Mouse (Mus musculus): Measurements from ENCODE around the gene Plxdc1. TPM values are rescaled to one million over a fixed set of nuclear protein-coding genes. Genes with fewer than 3 reads are reported as not detected.

The Plxdc1 gene
- total and polyA plus RNA-seq, 2 experiments from 2014 or later, result 3.1 to 4.9 TPM

GRCm38 (mm10) chr11:97923639-97924038 is 62.6 kb downstream of the Plxdc1 start:
- TF ChIP-seq CTCF (IDR thresholded peaks at IDR 0.05), result no peak
- Histone ChIP-seq H3K4me3 (ENCODE audit: low read depth, low read length) (no peak overlapping the region), H3K27me3 (ENCODE audit: insufficient read depth, low read length) (no peaks in the 10 kb centered on the region), H3K36me3 (ENCODE audit: insufficient read depth, low read length) (no peaks in the 10 kb centered on the region), H3K4me1 (ENCODE audit: insufficient read depth, low read length) (no peaks in the 10 kb centered on the region), H3K9ac (replicated peaks; ENCODE audit: low read length, poor library complexity, severe bottlenecking) (no peak overlapping the region), H3K4me2 (ENCODE audit: low read depth, low read length, poor library complexity, severe bottlenecking) (no peak overlapping the region), H3K27ac (ENCODE audit: low read depth, low read length) (no peak overlapping the region), H3K9me3 (ENCODE audit: low read length) (no peaks in the 10 kb centered on the region)
- 87% methylated on average over 9 of the region's 9 CpGs for WGBS
- ATAC-seq (ENCODE audit: low FRiP score), result no peak
- no peak for DNase-seq (ENCODE audit: low spot score)

- H3K9me3 ChIP-seq (ENCODE audit: low read length), result no peaks in the 10 kb centered on the region
- no peaks in the 10 kb centered on the region for H3K27me3 ChIP-seq (ENCODE audit: insufficient read depth, low read length)
- no peaks in the 10 kb centered on the region for H3K4me1 ChIP-seq (ENCODE audit: insufficient read depth, low read length)
- ATAC-seq (ENCODE audit: low FRiP score) (no peak), DNase-seq (ENCODE audit: low spot score) (no peak)
- WGBS, result 97% methylated on average over 6 of the region's 6 CpGs
- H3K36me3 ChIP-seq (ENCODE audit: insufficient read depth, low read length), result no peaks in the 10 kb centered on the region
- H3K4me3 ChIP-seq (ENCODE audit: low read depth, low read length), result no peak overlapping the region
- H3K9ac ChIP-seq (replicated peaks; ENCODE audit: low read length, poor library complexity, severe bottlenecking), result no peak overlapping the region
- no peak overlapping the region for H3K27ac ChIP-seq (ENCODE audit: low read depth, low read length)
- H3K4me2 ChIP-seq (ENCODE audit: low read depth, low read length, poor library complexity, severe bottlenecking), result no peak overlapping the region
- no peak for TF ChIP-seq CTCF (IDR thresholded peaks at IDR 0.05)
These were observed 70.2 kb downstream of the Plxdc1 start for GRCm38 (mm10) chr11:97915974-97916503.

GRCm38 (mm10) chr11:97915471-97915870 is 70.8 kb downstream of the Plxdc1 start:
- H3K4me2 ChIP-seq (ENCODE audit: low read depth, low read length, poor library complexity, severe bottlenecking), result no peak overlapping the region
- no peak overlapping the region for H3K9ac ChIP-seq (replicated peaks; ENCODE audit: low read length, poor library complexity, severe bottlenecking)
- no peak overlapping the region for H3K4me3 ChIP-seq (ENCODE audit: low read depth, low read length)
- no peak for DNase-seq (ENCODE audit: low spot score)
- H3K4me1 ChIP-seq (ENCODE audit: insufficient read depth, low read length), result no peaks in the 10 kb centered on the region
- no peak overlapping the region for H3K27ac ChIP-seq (ENCODE audit: low read depth, low read length)
- 76% methylated on average over 2 of the region's 2 CpGs for WGBS
- H3K36me3 ChIP-seq (ENCODE audit: insufficient read depth, low read length), result no peaks in the 10 kb centered on the region
- H3K9me3 ChIP-seq (ENCODE audit: low read length), result no peaks in the 10 kb centered on the region
- no peak for ATAC-seq (ENCODE audit: low FRiP score)
- H3K27me3 ChIP-seq (ENCODE audit: insufficient read depth, low read length), result no peaks in the 10 kb centered on the region
- TF ChIP-seq CTCF (IDR thresholded peaks at IDR 0.05), result no peak

- no peak overlapping the region for H3K9ac ChIP-seq (replicated peaks; ENCODE audit: low read length, poor library complexity, severe bottlenecking)
- H3K9me3 ChIP-seq (ENCODE audit: low read length), result no peaks in the 10 kb centered on the region
- no peak for ATAC-seq (ENCODE audit: low FRiP score)
- H3K4me2 ChIP-seq (ENCODE audit: low read depth, low read length, poor library complexity, severe bottlenecking), result no peak overlapping the region
- no peak for DNase-seq (ENCODE audit: low spot score)
- 90% methylated on average over 14 of the region's 14 CpGs for WGBS
- no peaks in the 10 kb centered on the region for H3K4me1 ChIP-seq (ENCODE audit: insufficient read depth, low read length)
- H3K36me3 ChIP-seq (ENCODE audit: insufficient read depth, low read length), result no peaks in the 10 kb centered on the region
- no peak overlapping the region for H3K27ac ChIP-seq (ENCODE audit: low read depth, low read length)
- H3K27me3 ChIP-seq (ENCODE audit: insufficient read depth, low read length), result no peaks in the 10 kb centered on the region
- TF ChIP-seq CTCF (IDR thresholded peaks at IDR 0.05), result no peak
- no peak overlapping the region for H3K4me3 ChIP-seq (ENCODE audit: low read depth, low read length)
These were observed 73.1 kb downstream of the Plxdc1 start for GRCm38 (mm10) chr11:97913111-97913510.

GRCm38 (mm10) chr11:97908634-97909348 is 77.5 kb downstream of the Plxdc1 start:
- no peak for DNase-seq (ENCODE audit: low spot score)
- 87% methylated on average over 11 of the region's 11 CpGs for WGBS
- Histone ChIP-seq H3K9me3 (ENCODE audit: low read length) (no peaks in the 10 kb centered on the region), H3K27me3 (ENCODE audit: insufficient read depth, low read length) (no peaks in the 10 kb centered on the region), H3K4me3 (ENCODE audit: low read depth, low read length) (no peak overlapping the region), H3K9ac (replicated peaks; ENCODE audit: low read length, poor library complexity, severe bottlenecking) (no peak overlapping the region), H3K36me3 (ENCODE audit: insufficient read depth, low read length) (no peaks in the 10 kb centered on the region), H3K4me2 (ENCODE audit: low read depth, low read length, poor library complexity, severe bottlenecking) (no peak overlapping the region), H3K4me1 (ENCODE audit: insufficient read depth, low read length) (no peaks in the 10 kb centered on the region), H3K27ac (ENCODE audit: low read depth, low read length) (no peak overlapping the region)
- no peak for ATAC-seq (ENCODE audit: low FRiP score)
- no peak for TF ChIP-seq CTCF (IDR thresholded peaks at IDR 0.05)

- no peaks in the 10 kb centered on the region for H3K9me3 ChIP-seq (ENCODE audit: low read length)
- H3K4me1 ChIP-seq (ENCODE audit: insufficient read depth, low read length), result no peaks in the 10 kb centered on the region
- DNase-seq (ENCODE audit: low spot score), result no peak
- TF ChIP-seq CTCF (IDR thresholded peaks at IDR 0.05), result no peak
- no peak overlapping the region for H3K9ac ChIP-seq (replicated peaks; ENCODE audit: low read length, poor library complexity, severe bottlenecking)
- WGBS, result 91% methylated on average over 5 of the region's 5 CpGs
- H3K4me2 ChIP-seq (ENCODE audit: low read depth, low read length, poor library complexity, severe bottlenecking), result no peak overlapping the region
- no peaks in the 10 kb centered on the region for H3K27me3 ChIP-seq (ENCODE audit: insufficient read depth, low read length)
- no peaks in the 10 kb centered on the region for H3K36me3 ChIP-seq (ENCODE audit: insufficient read depth, low read length)
- no peak for ATAC-seq (ENCODE audit: low FRiP score)
- no peak overlapping the region for H3K4me3 ChIP-seq (ENCODE audit: low read depth, low read length)
- H3K27ac ChIP-seq (ENCODE audit: low read depth, low read length), result no peak overlapping the region
These were observed 78.3 kb downstream of the Plxdc1 start for GRCm38 (mm10) chr11:97907935-97908334.
